8 mouse cellular contexts compared by ENCODE assay signal in genomic region chr3:96220765-96221639, GRCm38 (mm10). TPM values are rescaled to one million over a fixed set of nuclear protein-coding genes. Genes with fewer than 3 reads are reported as not detected.
DNase-seq lines count a peak whose midpoint lies in the region; ATAC-seq and TF ChIP-seq lines count a peak whose summit lies in the region.

Hist2h2ac (minus strand) TSS chr3:96220880.
Hist2h2be (plus strand) TSS chr3:96221119.

- H3K79me2 ChIP-seq in myocyte (ENCODE audit: control insufficient read depth, insufficient read depth): no peaks in the 10 kb centered on the region

- H3K27me3 ChIP-seq in heart, embryonic 14.5 days (ENCODE audit: control insufficient read depth, insufficient read depth, low read length): no peaks in the 10 kb centered on the region
- H3K27me3 ChIP-seq in liver, embryonic 11.5 days (replicated peaks; ENCODE audit: control insufficient read depth, insufficient read depth, low read length): no peaks in the 10 kb centered on the region
- H3K27me3 ChIP-seq in myocyte (ENCODE audit: control insufficient read depth, insufficient read depth, insufficient read length): no peaks in the 10 kb centered on the region
- no peaks in the 10 kb centered on the region for H3K27me3 ChIP-seq in splenic B cell, adult 2 months (ENCODE audit: control insufficient read depth, insufficient read depth, low read length, poor library complexity, severe bottlenecking)

- WGBS in heart, embryonic 14.5 days: 1% methylated on average over 43 of the region's 43 CpGs
- under 1% methylated on average over 43 of the region's 43 CpGs for WGBS in liver, embryonic 11.5 days

- peak within 1 kb of the TSS; percentile 95 to 100 for H3K27ac ChIP-seq in heart, embryonic 14.5 days (replicated peaks in 1 of 2; ENCODE audit: control insufficient read depth in 1 of 2, insufficient read depth in 1 of 2, low read depth in 2 of 2, low read length in 2 of 2)
- H3K27ac ChIP-seq in liver, embryonic 11.5 days (ENCODE audit: low read depth, low read length): peak within 1 kb of the TSS; percentile 100

- peak; percentile 69 for TF ChIP-seq POLR2A in myocyte (IDR thresholded peaks at IDR 0.05; ENCODE audit: insufficient read length, low read depth)

- ATAC-seq in heart, embryonic 14.5 days (ENCODE audit: insufficient number of reproducible peaks, insufficient read depth, low FRiP score, low read depth): peak; percentile 86
- peak; percentile 92 for ATAC-seq in liver, embryonic 11.5 days (replicated peaks; ENCODE audit: low FRiP score)

- peak within 1 kb of the TSS; percentile 59 for H3ac ChIP-seq in myocyte (ENCODE audit: control insufficient read depth, insufficient read length)

- no peaks in the 10 kb centered on the region for H3K9me3 ChIP-seq in heart, embryonic 14.5 days (ENCODE audit: control insufficient read depth, low read length)
- H3K9me3 ChIP-seq in liver, embryonic 11.5 days (ENCODE audit: control insufficient read depth, low read length): no peaks in the 10 kb centered on the region

- peak within 1 kb of the TSS; percentile 93 for H3K9ac ChIP-seq in heart, embryonic 14.5 days (ENCODE audit: low read length)
- peak within 1 kb of the TSS; percentile 98 for H3K9ac ChIP-seq in liver, embryonic 11.5 days (ENCODE audit: low read depth, low read length)

- H3K4me3 ChIP-seq in heart, embryonic 14.5 days (ENCODE audit: control insufficient read depth in 1 of 2, insufficient read depth in 1 of 2, low read depth in 1 of 2, low read length in 2 of 2): peak within 1 kb of the TSS; percentile 60 to 72
- H3K4me3 ChIP-seq in liver, embryonic 11.5 days (ENCODE audit: low read depth, low read length): peak within 1 kb of the TSS; percentile 61
- peak within 1 kb of the TSS; percentile 47 for H3K4me3 ChIP-seq in myocyte

- peak within 1 kb of the TSS; percentile 76 for H3K4me2 ChIP-seq in heart, embryonic 14.5 days (ENCODE audit: low read length)
- H3K4me2 ChIP-seq in liver, embryonic 11.5 days: peak within 1 kb of the TSS; percentile 92
- peak within 1 kb of the TSS; percentile 96 for H3K4me2 ChIP-seq in myocyte (ENCODE audit: low read depth)

- peak; percentile 71 to 78 for DNase-seq in CD8-positive naive resting alpha-beta T cell, adult 2 months (ENCODE audit: low read depth in 2 of 2, low spot score in 2 of 2)
- peak; percentile 96 for DNase-seq in c-Kit-positive CD71-negative TER-119-negative erythroid progenitor cells, embryonic 14.5 days (ENCODE audit: low read depth)
- peak; percentile 85 for DNase-seq in fibroblast of lung, adult 2 months (ENCODE audit: low read depth)
- peak; percentile 84 for DNase-seq in kidney, postnatal 10 days
- DNase-seq in liver, embryonic 11.5 days (ENCODE audit: low spot score): peak; percentile 84
- DNase-seq in splenic B cell, adult 2 months (ENCODE audit: low read depth, low spot score): peak; percentile 96

- H3K36me3 ChIP-seq in heart, embryonic 14.5 days (ENCODE audit: control insufficient read depth, insufficient read depth, low read length): no peaks in the 10 kb centered on the region
- no peaks in the 10 kb centered on the region for H3K36me3 ChIP-seq in liver, embryonic 11.5 days (ENCODE audit: control insufficient read depth, insufficient read depth, low read length)
- no peaks in the 10 kb centered on the region for H3K36me3 ChIP-seq in myocyte (ENCODE audit: control insufficient read depth, insufficient read depth)
- H3K36me3 ChIP-seq in splenic B cell, adult 2 months (ENCODE audit: control insufficient read depth, insufficient read depth, low read length, poor library complexity, severe bottlenecking): no peaks in the 10 kb centered on the region; the same call in 1 of the 2 replicates

- H3K4me1 ChIP-seq in heart, embryonic 14.5 days (ENCODE audit: control insufficient read depth in 2 of 2, insufficient read depth in 2 of 2, low read length in 2 of 2): peaks cover 9 to 30% of the 10 kb centered on the region in 2 experiments
- peaks cover 31% of the 10 kb centered on the region for H3K4me1 ChIP-seq in liver, embryonic 11.5 days (replicated peaks; ENCODE audit: control insufficient read depth, insufficient read depth, low read length)

TF ChIP-seq in myocyte, 11 proteins besides CTCF, POLR2A, EP300 and RAD21:
- TF ChIP-seq CEBPB (IDR thresholded peaks at IDR 0.05; ENCODE audit: insufficient read depth, poor library complexity, severe bottlenecking): no peak
- no peak for TF ChIP-seq E2F4 (IDR thresholded peaks at IDR 0.05; ENCODE audit: insufficient read depth)
- TF ChIP-seq MYOD1 (IDR thresholded peaks at IDR 0.05; ENCODE audit: control insufficient read depth in 1 of 3, insufficient read length in 2 of 3, low read depth in 2 of 3): peak in 1 of 3 experiments; percentile 49
- no peak for TF ChIP-seq SRF (IDR thresholded peaks at IDR 0.05; ENCODE audit: control insufficient read depth, insufficient read length, low read depth)
- TF ChIP-seq MAX (IDR thresholded peaks at IDR 0.05; ENCODE audit: low read depth): no peak
- TF ChIP-seq MYOG (IDR thresholded peaks at IDR 0.05; ENCODE audit: control insufficient read depth in 1 of 3, insufficient read depth in 1 of 3, insufficient read length in 2 of 3, low read depth in 2 of 3): no peak
- TF ChIP-seq REST (IDR thresholded peaks at IDR 0.05; ENCODE audit: insufficient read depth, insufficient read length): no peak
- TF ChIP-seq TCF3 (IDR thresholded peaks at IDR 0.05; ENCODE audit: insufficient read length, low read depth): no peak
- TF ChIP-seq POLR2AphosphoS2 (IDR thresholded peaks at IDR 0.05; ENCODE audit: insufficient read length, low read depth): peak; percentile 73
- no peak for TF ChIP-seq TCF12 (IDR thresholded peaks at IDR 0.05; ENCODE audit: insufficient read depth, poor library complexity, severe bottlenecking)
- no peak for TF ChIP-seq USF1 (IDR thresholded peaks at IDR 0.05; ENCODE audit: low read depth)

RNA-seq across cellular contexts. Expression of gene Hist2h2ac, which starts in this region (rescaled TPM):
- polyA plus RNA-seq in heart, embryonic 14.5 days (2014; fragmentation: Nextera tagmentation; extraction: Ambion mirVana): 3.2 and 4.7 TPM in 2 replicates
- 13.7 and 14.7 TPM in 2 replicates for polyA plus RNA-seq in liver, embryonic 11.5 days (2014; fragmentation: Nextera tagmentation; extraction: Ambion mirVana)
- 1.3 TPM for polyA plus RNA-seq in myocyte (2012; fragmentation: generic; extraction: Trizol)

RNA-seq across cellular contexts. Expression of gene Hist2h2be, which starts in this region (rescaled TPM):
- 6.8 and 7.6 TPM in 2 replicates for polyA plus RNA-seq in heart, embryonic 14.5 days (2014; fragmentation: Nextera tagmentation; extraction: Ambion mirVana)
- 7.7 and 7.9 TPM in 2 replicates for polyA plus RNA-seq in liver, embryonic 11.5 days (2014; fragmentation: Nextera tagmentation; extraction: Ambion mirVana)
- polyA plus RNA-seq in myocyte (2012; fragmentation: generic; extraction: Trizol): 2.2 TPM

Comparison
In these comparisons a context has a peak if more than half of its experiments do, and no peak if none do; other contexts are left out.
1. Peak in every context shown above with its lines: DNase-seq, ATAC-seq, H3K4me3 ChIP-seq and H3K27ac ChIP-seq.